Mouse (Mus musculus) CD8-positive naive resting alpha-beta T cell, adult 57 days (primary cell): ENCODE data around the gene Mup18. TPM values are rescaled to one million over a fixed set of nuclear protein-coding genes. Genes with fewer than 3 reads are reported as not detected.

Experiments used
- total RNA-seq: library from RNA; stranded (reverse); gene quantifications from one replicate; pipeline ENCODE4 v1.2.4, GENCODE M21; 2023

The Mup18 gene
- 0.58 TPM for total RNA-seq

GRCm38 (mm10) chr4:61674036-61674435 lies at the start of gene Mup18:
Gene Mup18 (minus strand): TSS chr4:61674136.

Other genes with a start within 250 kb of the Mup18 start
- gene Mup15, start 234.4 kb downstream of the Mup18 start, total RNA-seq, result not detected
- not detected for gene Mup16, start 154.6 kb downstream of the Mup18 start, total RNA-seq
- gene Mup17, start 78.3 kb downstream of the Mup18 start, total RNA-seq, result not detected
- not detected for gene Mup19, start 108.1 kb upstream of the Mup18 start, total RNA-seq
- gene Mup5, start 161.1 kb upstream of the Mup18 start, total RNA-seq, result not detected